Mouse (Mus musculus): ENCODE data around the gene St3gal4.

Gene St3gal4

DNA sequence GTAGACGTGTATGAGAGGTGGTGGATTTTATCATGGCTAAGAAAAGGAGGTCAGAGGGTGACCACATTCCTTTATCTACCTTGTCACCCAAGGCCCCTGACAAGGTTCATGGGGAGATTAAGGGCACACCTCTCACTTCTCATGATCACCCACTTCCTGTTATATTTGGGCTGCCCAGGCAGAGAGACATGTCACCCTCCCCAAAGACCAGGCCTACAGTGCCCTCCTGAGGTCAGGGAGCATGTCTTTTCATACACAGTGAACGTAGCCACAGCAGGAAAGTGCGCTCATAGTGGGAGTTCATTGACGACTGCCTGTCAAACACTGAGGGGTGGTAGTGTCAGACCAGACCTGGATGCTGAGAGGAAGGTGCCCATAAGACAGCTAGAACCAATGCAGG, 102.3 kb downstream of the St3gal4 start:
- DNase-seq (ENCODE audit: low spot score in 2 of 2), result no peak

GRCm38 (mm10) chr9:35007697-35008341, 111.2 kb downstream of the St3gal4 start:
- DNase-seq (ENCODE audit: low spot score in 2 of 2), result no peak

- DNase-seq (ENCODE audit: low spot score in 2 of 2), result no peak
Measured at GRCm38 (mm10) chr9:35004113-35004512, 115.0 kb downstream of the St3gal4 start.

DNA sequence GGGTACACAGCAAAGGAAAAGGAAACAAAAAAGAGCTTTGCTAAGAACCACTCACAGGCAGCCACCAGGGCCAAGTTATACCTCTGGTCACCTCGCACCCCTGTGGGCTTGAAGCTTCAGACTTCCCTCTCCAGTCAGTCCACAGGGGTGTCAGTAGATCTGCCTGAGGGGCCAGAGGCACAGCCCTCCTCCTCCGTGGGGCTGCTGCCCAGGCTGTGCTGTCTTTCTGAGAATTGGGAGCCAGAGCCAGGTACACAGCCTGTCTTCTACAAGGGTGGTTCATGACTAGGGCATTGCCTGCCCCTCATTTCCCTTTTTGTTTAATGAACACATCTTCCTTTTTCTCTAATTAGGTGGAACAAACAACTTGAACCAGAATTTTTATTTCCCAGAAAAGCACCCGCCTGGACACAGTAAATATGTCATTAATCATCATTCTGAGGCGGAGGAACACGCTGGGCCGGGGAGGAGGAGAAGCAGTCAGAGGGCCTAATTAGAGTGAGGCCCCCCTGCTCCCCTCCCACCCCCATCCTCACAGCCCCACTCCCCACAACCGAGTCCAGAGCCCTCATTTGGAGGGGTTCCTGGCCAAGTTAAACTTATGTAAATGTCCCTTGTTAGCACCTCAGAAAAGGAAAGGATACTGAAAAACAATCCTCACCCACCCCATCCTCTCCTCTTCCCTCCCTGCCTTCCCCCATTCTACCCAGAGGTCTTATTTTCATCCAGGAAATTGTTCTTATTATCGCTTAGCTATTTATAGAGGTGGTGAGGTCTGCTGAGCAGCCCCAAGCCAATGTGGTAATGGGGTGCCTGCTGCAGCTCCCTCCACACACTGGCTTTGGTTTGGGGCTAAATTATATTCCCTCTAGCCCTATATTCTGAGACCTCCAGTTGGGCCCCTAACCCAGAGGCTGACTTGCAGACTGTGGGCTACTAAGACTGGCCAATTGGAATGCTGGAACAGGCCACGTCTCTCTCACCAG, 120.9 kb downstream of the St3gal4 start:
- DNase-seq (ENCODE audit: low spot score in 2 of 2), result no peak
